Mouse (Mus musculus): Measurements from ENCODE around the gene Ubash3b. TPM values are rescaled to one million over a fixed set of nuclear protein-coding genes. Genes with fewer than 3 reads are reported as not detected.

Ubash3b gene
- total and polyA plus RNA-seq, 2 experiments from 2014 or later: 23.8 to 25.4 TPM

- H3K27ac ChIP-seq (ENCODE audit: low read depth, low read length): no peak overlapping the region
- peak; percentile 24; the same call in 1 of the 2 replicates for ATAC-seq
Measured at GRCm38 (mm10) chr9:41148600-41148999, 12.9 kb downstream of the Ubash3b start.

GRCm38 (mm10) chr9:41147203-41147842 lies 14.2 kb downstream of the Ubash3b start:
- Histone ChIP-seq H3K9ac (no peak overlapping the region), H3K27me3 (ENCODE audit: insufficient read depth, low read length) (no peaks in the 10 kb centered on the region), H3K4me1 (ENCODE audit: insufficient read depth) (peaks cover 22% of the 10 kb centered on the region), H3K36me3 (ENCODE audit: insufficient read depth) (no peaks in the 10 kb centered on the region), H3K4me3 (ENCODE audit: low read depth, low read length) (no peak overlapping the region), H3K9me3 (ENCODE audit: low read length) (no peaks in the 10 kb centered on the region), H3K27ac (ENCODE audit: low read depth, low read length) (no peak overlapping the region), H3K4me2 (ENCODE audit: low read depth) (peak overlapping the region; percentile 17; the same call in 1 of the 2 replicates)
- ATAC-seq (peak; percentile 12; the same call in 1 of the 2 replicates), DNase-seq (peak; percentile 35)
- 23% methylated on average over 13 of the region's 13 CpGs for WGBS
- TF ChIP-seq CTCF (IDR thresholded peaks at IDR 0.05; ENCODE audit: low read depth): no peak

More at GRCm38 (mm10) chr9:41148600-41148999, 12.9 kb downstream of the Ubash3b start:
- no peak overlapping the region for H3K4me2 ChIP-seq (ENCODE audit: low read depth)
- no peaks in the 10 kb centered on the region for H3K27me3 ChIP-seq (ENCODE audit: insufficient read depth, low read length)
- WGBS: 50% methylated on average over 7 of the region's 7 CpGs
- no peaks in the 10 kb centered on the region for H3K36me3 ChIP-seq (ENCODE audit: insufficient read depth)
- peak; percentile 35 for DNase-seq
- TF ChIP-seq CTCF (IDR thresholded peaks at IDR 0.05; ENCODE audit: low read depth): peak; percentile 23; the same call in 1 of the 2 replicates
- peaks cover 22% of the 10 kb centered on the region for H3K4me1 ChIP-seq (ENCODE audit: insufficient read depth)
- no peak overlapping the region for H3K9ac ChIP-seq
- H3K9me3 ChIP-seq (ENCODE audit: low read length): no peaks in the 10 kb centered on the region
- H3K4me3 ChIP-seq (ENCODE audit: low read depth, low read length): no peak overlapping the region

GRCm38 (mm10) chr9:41143825-41144224 lies 17.7 kb downstream of the Ubash3b start:
- ATAC-seq: no peak
- 92% methylated on average over 15 of the region's 15 CpGs for WGBS

GRCm38 (mm10) chr9:41143115-41143514 lies 18.4 kb downstream of the Ubash3b start:
- ATAC-seq (no peak), DNase-seq (no peak)
- Histone ChIP-seq H3K9ac (no peak overlapping the region), H3K9me3 (ENCODE audit: low read length) (no peaks in the 10 kb centered on the region), H3K27me3 (ENCODE audit: insufficient read depth, low read length) (no peaks in the 10 kb centered on the region), H3K27ac (ENCODE audit: low read depth, low read length) (no peak overlapping the region), H3K4me2 (ENCODE audit: low read depth) (no peak overlapping the region), H3K4me3 (ENCODE audit: low read depth, low read length) (no peak overlapping the region), H3K36me3 (ENCODE audit: insufficient read depth) (no peaks in the 10 kb centered on the region), H3K4me1 (ENCODE audit: insufficient read depth) (peaks cover 10% of the 10 kb centered on the region; the same call in 1 of the 2 replicates)
- TF ChIP-seq CTCF (IDR thresholded peaks at IDR 0.05; ENCODE audit: low read depth): no peak
- 85% methylated on average over 3 of the region's 3 CpGs for WGBS

More at GRCm38 (mm10) chr9:41143825-41144224, 17.7 kb downstream of the Ubash3b start:
- Histone ChIP-seq H3K4me2 (ENCODE audit: low read depth) (no peak overlapping the region), H3K4me1 (ENCODE audit: insufficient read depth) (peaks cover 14% of the 10 kb centered on the region), H3K27me3 (ENCODE audit: insufficient read depth, low read length) (no peaks in the 10 kb centered on the region), H3K9ac (no peak overlapping the region), H3K27ac (ENCODE audit: low read depth, low read length) (no peak overlapping the region), H3K36me3 (ENCODE audit: insufficient read depth) (no peaks in the 10 kb centered on the region), H3K4me3 (ENCODE audit: low read depth, low read length) (no peak overlapping the region), H3K9me3 (ENCODE audit: low read length) (no peaks in the 10 kb centered on the region)
- DNase-seq: no peak
- TF ChIP-seq CTCF (IDR thresholded peaks at IDR 0.05; ENCODE audit: low read depth): no peak

GRCm38 (mm10) chr9:41141026-41141425 lies 20.5 kb downstream of the Ubash3b start:
- no peak for TF ChIP-seq CTCF (IDR thresholded peaks at IDR 0.05; ENCODE audit: low read depth)
- ATAC-seq: no peak
- H3K9ac ChIP-seq: no peak overlapping the region
- no peak for DNase-seq
- H3K4me3 ChIP-seq (ENCODE audit: low read depth, low read length): no peak overlapping the region
- H3K9me3 ChIP-seq (ENCODE audit: low read length): no peaks in the 10 kb centered on the region
- H3K27me3 ChIP-seq (ENCODE audit: insufficient read depth, low read length): no peaks in the 10 kb centered on the region
- H3K4me1 ChIP-seq (ENCODE audit: insufficient read depth): no peaks in the 10 kb centered on the region
- no peak overlapping the region for H3K27ac ChIP-seq (ENCODE audit: low read depth, low read length)
- no peaks in the 10 kb centered on the region for H3K36me3 ChIP-seq (ENCODE audit: insufficient read depth)
- WGBS: 89% methylated on average over 2 of the region's 2 CpGs
- no peak overlapping the region for H3K4me2 ChIP-seq (ENCODE audit: low read depth)

- H3K4me3 ChIP-seq (ENCODE audit: low read depth, low read length): no peak overlapping the region
- no peaks in the 10 kb centered on the region for H3K36me3 ChIP-seq (ENCODE audit: insufficient read depth)
- ATAC-seq (no peak), DNase-seq (no peak)
- no peak overlapping the region for H3K4me2 ChIP-seq (ENCODE audit: low read depth)
- H3K27ac ChIP-seq (ENCODE audit: low read depth, low read length): no peak overlapping the region
- no peak for TF ChIP-seq CTCF (IDR thresholded peaks at IDR 0.05; ENCODE audit: low read depth)
- WGBS: 79% methylated on average over 6 of the region's 6 CpGs
- H3K9ac ChIP-seq: no peak overlapping the region
- no peaks in the 10 kb centered on the region for H3K27me3 ChIP-seq (ENCODE audit: insufficient read depth, low read length)
- no peaks in the 10 kb centered on the region for H3K9me3 ChIP-seq (ENCODE audit: low read length)
- no peaks in the 10 kb centered on the region for H3K4me1 ChIP-seq (ENCODE audit: insufficient read depth)
Measured at GRCm38 (mm10) chr9:41138987-41139808, 22.3 kb downstream of the Ubash3b start.
